Mouse (Mus musculus) C2C12 (cell line): Measurements from ENCODE around the gene Ints7. TPM values are rescaled to one million over a fixed set of nuclear protein-coding genes. Genes with fewer than 3 reads are reported as not detected.

Experiments used
- H3K27me3 ChIP-seq: one replicate; pipeline ENCODE4 v1.6.1; 2011; ENCODE audit not compliant: control insufficient read depth, insufficient read depth, insufficient read length
- H3K36me3 ChIP-seq: one replicate; pipeline ENCODE4 v1.6.1; 2011; ENCODE audit not compliant: control insufficient read depth, insufficient read depth
- H3K4me3 ChIP-seq: one replicate; pipeline ENCODE4 v1.5.1; 2011; ENCODE audit warnings: mild to moderate bottlenecking, control low read depth; ENCODE audit not compliant: poor library complexity, insufficient read depth, severe bottlenecking
- H3K79me2 ChIP-seq: one replicate; pipeline ENCODE4 v1.6.1; 2011; ENCODE audit not compliant: control insufficient read depth, insufficient read depth
- H3K79me3 ChIP-seq: one replicate; pipeline ENCODE4 v1.6.1; 2011; ENCODE audit warnings: low read depth, control low read depth
- H3ac ChIP-seq: one replicate; pipeline ENCODE3; 2011; ENCODE audit warnings: low read depth; ENCODE audit not compliant: control insufficient read depth, insufficient read length
- CEBPB ChIP-seq: IDR thresholded peaks from one replicate; pipeline ENCODE4 v1.6.1; 2011; ENCODE audit warnings: low read depth, mild to moderate bottlenecking, control low read depth, moderate library complexity
- CTCF ChIP-seq: IDR thresholded peaks from one replicate; pipeline ENCODE4 v1.5.1; 2011; ENCODE audit not compliant: control insufficient read depth, insufficient read depth, insufficient read length
- FOSL1 ChIP-seq: IDR thresholded peaks from one replicate; pipeline ENCODE4 v1.8.0; 2011; ENCODE audit warnings: mild to moderate bottlenecking, low read length; ENCODE audit not compliant: poor library complexity, insufficient read depth, severe bottlenecking
- MAX ChIP-seq: IDR thresholded peaks from one replicate; pipeline ENCODE4 v1.6.1; 2011; ENCODE audit warnings: mild to moderate bottlenecking, control low read depth
- MYOD1 ChIP-seq: IDR thresholded peaks from one replicate; pipeline ENCODE4 v1.6.1; 2011; ENCODE audit warnings: low read depth; ENCODE audit not compliant: control insufficient read depth, insufficient read length
- MYOG ChIP-seq: IDR thresholded peaks from one replicate; pipeline ENCODE4 v1.6.1; 2011; ENCODE audit not compliant: control insufficient read depth, insufficient read length; ENCODE audit errors: extremely low read depth
- USF1 ChIP-seq: IDR thresholded peaks from one replicate; pipeline ENCODE4 v1.6.1; 2011; ENCODE audit warnings: low read depth, mild to moderate bottlenecking, control low read depth, moderate library complexity
- polyA plus RNA-seq: library from polyadenylated mRNA; unstranded; fragments of >200 nt; fragmentation: generic; extraction: Trizol; gene quantifications from one replicate; pipeline ENCODE4 v1.2.1, GENCODE M21; 2012; ENCODE audit warnings: missing spikeins

The Ints7 gene
- polyA plus RNA-seq, 1 experiment = 24.1 TPM

- Histone ChIP-seq H3K79me2 (no peaks in the 10 kb centered on the region), H3ac (no peak overlapping the region), H3K79me3 (no peaks in the 10 kb centered on the region), H3K4me3 (no peak overlapping the region), H3K27me3 (no peaks in the 10 kb centered on the region), H3K36me3 (peaks cover 23% of the 10 kb centered on the region)
- no peak for TF ChIP-seq CTCF
- TF ChIP-seq USF1 = no peak
- TF ChIP-seq MAX = no peak
- TF ChIP-seq MYOG = no peak
- no peak for TF ChIP-seq FOSL1
- no peak for TF ChIP-seq CEBPB
- no peak for TF ChIP-seq MYOD1
Measured at GRCm38 (mm10) chr1:191625026-191625425, 49.6 kb downstream of the Ints7 start.

GRCm38 (mm10) chr1:191625620-191626019 lies 50.2 kb downstream of the Ints7 start:
- H3ac ChIP-seq = no peak overlapping the region
- H3K36me3 ChIP-seq = peaks cover 17% of the 10 kb centered on the region
- H3K79me2 ChIP-seq = no peaks in the 10 kb centered on the region
- H3K27me3 ChIP-seq = no peaks in the 10 kb centered on the region
- H3K4me3 ChIP-seq = no peak overlapping the region
- TF ChIP-seq MYOD1 (no peak), MAX (no peak), FOSL1 (no peak), MYOG (no peak), CTCF (no peak), USF1 (no peak), CEBPB (no peak)
- no peaks in the 10 kb centered on the region for H3K79me3 ChIP-seq

- TF ChIP-seq MYOD1 = no peak
- TF ChIP-seq FOSL1 = no peak
- TF ChIP-seq USF1 = no peak
- TF ChIP-seq CEBPB = no peak
- TF ChIP-seq MYOG = no peak
- TF ChIP-seq MAX = no peak
- no peak for TF ChIP-seq CTCF
- Histone ChIP-seq H3K4me3 (no peak overlapping the region), H3K27me3 (no peaks in the 10 kb centered on the region), H3ac (no peak overlapping the region), H3K79me2 (no peaks in the 10 kb centered on the region), H3K79me3 (no peaks in the 10 kb centered on the region), H3K36me3 (no peaks in the 10 kb centered on the region)
Measured at GRCm38 (mm10) chr1:191628457-191629169, 53.2 kb downstream of the Ints7 start.

GRCm38 (mm10) chr1:191629170-191629636 lies 53.8 kb downstream of the Ints7 start:
- Histone ChIP-seq H3K4me3 (no peak overlapping the region), H3K79me2 (no peaks in the 10 kb centered on the region), H3K27me3 (no peaks in the 10 kb centered on the region), H3ac (no peak overlapping the region), H3K36me3 (no peaks in the 10 kb centered on the region), H3K79me3 (no peaks in the 10 kb centered on the region)
- TF ChIP-seq CEBPB (no peak), CTCF (no peak), FOSL1 (no peak), MYOD1 (no peak), MAX (no peak), USF1 (no peak), MYOG (no peak)

GRCm38 (mm10) chr1:191632511-191633095 lies 57.2 kb downstream of the Ints7 start:
- TF ChIP-seq MYOG = no peak
- no peak for TF ChIP-seq FOSL1
- TF ChIP-seq MYOD1 = no peak
- no peak for TF ChIP-seq USF1
- TF ChIP-seq MAX = no peak
- no peak for TF ChIP-seq CEBPB
- TF ChIP-seq CTCF = no peak
- H3K36me3 ChIP-seq = no peaks in the 10 kb centered on the region
- no peak overlapping the region for H3K4me3 ChIP-seq
- H3K79me2 ChIP-seq = no peaks in the 10 kb centered on the region
- no peak overlapping the region for H3ac ChIP-seq
- H3K27me3 ChIP-seq = no peaks in the 10 kb centered on the region
- H3K79me3 ChIP-seq = no peaks in the 10 kb centered on the region

- H3K79me2 ChIP-seq = no peaks in the 10 kb centered on the region
- H3K4me3 ChIP-seq = no peak overlapping the region
- no peaks in the 10 kb centered on the region for H3K27me3 ChIP-seq
- no peak for TF ChIP-seq CEBPB
- TF ChIP-seq USF1 = no peak
- TF ChIP-seq CTCF = no peak
- no peak for TF ChIP-seq FOSL1
- TF ChIP-seq MYOG = no peak
- TF ChIP-seq MYOD1 = no peak
- no peak for TF ChIP-seq MAX
- H3ac ChIP-seq = no peak overlapping the region
- H3K79me3 ChIP-seq = no peaks in the 10 kb centered on the region
- H3K36me3 ChIP-seq = no peaks in the 10 kb centered on the region
Measured at GRCm38 (mm10) chr1:191634116-191634515, 58.7 kb downstream of the Ints7 start.
